8 mouse cellular contexts compared by ENCODE assay signal in the genomic region with DNA sequence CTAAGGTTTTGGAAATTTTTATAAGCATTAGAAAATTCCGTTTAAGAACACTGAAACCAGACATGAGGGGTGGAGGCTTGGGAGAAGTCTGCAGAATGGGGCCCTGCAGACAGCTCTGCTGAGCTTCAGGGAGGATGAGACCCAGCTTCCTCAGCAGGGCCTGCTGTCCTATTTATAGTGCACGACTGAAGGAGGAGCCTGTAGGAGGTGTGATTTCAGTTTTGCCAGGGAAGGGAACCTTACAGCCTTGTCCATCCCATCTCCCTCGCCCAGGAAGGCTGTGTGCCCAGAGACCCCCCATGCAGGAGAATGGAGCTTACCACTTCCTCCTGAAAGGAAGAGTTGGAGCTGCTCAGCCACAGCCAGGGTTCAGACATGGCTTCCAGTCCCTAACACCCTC. TPM values are rescaled to one million over a fixed set of nuclear protein-coding genes. Genes with fewer than 3 reads are reported as not detected.
DNase-seq lines count a peak whose midpoint lies in the region; ATAC-seq and TF ChIP-seq lines count a peak whose summit lies in the region.

No protein-coding gene starts in this region.

- H3K27me3 ChIP-seq in kidney, embryonic 15.5 days, result peaks cover 60% of the 10 kb centered on the region
- peaks cover 10% of the 10 kb centered on the region for H3K27me3 ChIP-seq in hindbrain, embryonic 11.5 days (ENCODE audit: control insufficient read depth, insufficient read depth, low read length)
- H3K27me3 ChIP-seq in liver, embryonic 14.5 days (ENCODE audit: control insufficient read depth, insufficient read depth, low read length), result peaks cover 34% of the 10 kb centered on the region
- H3K27me3 ChIP-seq in small intestine, adult 2 months (ENCODE audit: control insufficient read depth, insufficient read depth, low read length), result no peaks in the 10 kb centered on the region

- H3K4me3 ChIP-seq in kidney, embryonic 15.5 days (replicated peaks), result peak overlapping the region; percentile 56
- H3K4me3 ChIP-seq in hindbrain, embryonic 11.5 days (ENCODE audit: low read depth, low read length), result peak overlapping the region; percentile 53
- no peak overlapping the region; a peak in 1 of 4 replicates for H3K4me3 ChIP-seq in liver, embryonic 14.5 days (ENCODE audit: insufficient read depth in 1 of 2, low read depth in 2 of 2, low read length in 2 of 2)
- H3K4me3 ChIP-seq in small intestine, adult 2 months (ENCODE audit: low read depth, low read length), result peak overlapping the region; percentile 65

- WGBS in kidney, embryonic 15.5 days, result 11% methylated on average over 3 of the region's 3 CpGs
- 8% methylated on average over 3 of the region's 3 CpGs for WGBS in hindbrain, embryonic 11.5 days
- WGBS in liver, embryonic 14.5 days (ENCODE audit: insufficient replicate concordance), result 4% methylated on average over 3 of the region's 3 CpGs
- 22% methylated on average over 3 of the region's 3 CpGs for WGBS in small intestine, adult 2 months

- H3K4me2 ChIP-seq in kidney, embryonic 15.5 days, result peak overlapping the region; percentile 99
- H3K4me2 ChIP-seq in hindbrain, embryonic 11.5 days (replicated peaks; ENCODE audit: low read depth, low read length), result peak overlapping the region; percentile 98
- H3K4me2 ChIP-seq in liver, embryonic 14.5 days (ENCODE audit: low read depth), result peak overlapping the region; percentile 65

- ATAC-seq in kidney, embryonic 15.5 days (replicated peaks; ENCODE audit: low FRiP score), result no peak
- no peak for ATAC-seq in hindbrain, embryonic 11.5 days (ENCODE audit: low FRiP score)
- no peak for ATAC-seq in liver, embryonic 14.5 days (ENCODE audit: insufficient read depth)
- no peak for ATAC-seq in inflammation-experienced regulatory T-cells, adult 6 months

- no peaks in the 10 kb centered on the region for H3K36me3 ChIP-seq in kidney, embryonic 15.5 days
- H3K36me3 ChIP-seq in hindbrain, embryonic 11.5 days (ENCODE audit: control insufficient read depth, insufficient read depth, low read length), result no peaks in the 10 kb centered on the region
- H3K36me3 ChIP-seq in liver, embryonic 14.5 days (replicated peaks; ENCODE audit: control insufficient read depth, insufficient read depth, low read depth), result no peaks in the 10 kb centered on the region
- H3K36me3 ChIP-seq in small intestine, adult 2 months (ENCODE audit: control insufficient read depth, insufficient read depth, low read length), result no peaks in the 10 kb centered on the region

- H3K27ac ChIP-seq in kidney, embryonic 15.5 days, result no peak overlapping the region
- H3K27ac ChIP-seq in hindbrain, embryonic 11.5 days (ENCODE audit: low read depth, low read length), result no peak overlapping the region
- no peak overlapping the region for H3K27ac ChIP-seq in liver, embryonic 14.5 days
- no peak overlapping the region for H3K27ac ChIP-seq in small intestine, adult 2 months (ENCODE audit: insufficient read depth, low read depth, low read length)

- no peak for TF ChIP-seq POLR2A in small intestine, adult 2 months (IDR thresholded peaks at IDR 0.05; ENCODE audit: low read depth, low read length)

- TF ChIP-seq EP300 in liver, embryonic 14.5 days (IDR thresholded peaks at IDR 0.05; ENCODE audit: low read depth), result no peak

- no peak for DNase-seq in kidney, adult 9 months
- DNase-seq in cerebellum, postnatal 25 days, result peak; percentile 63 to 70
- DNase-seq in hindbrain, embryonic 11.5 days (ENCODE audit: low spot score), result no peak
- no peak for DNase-seq in liver, embryonic 14.5 days (ENCODE audit: low read depth in 3 of 3, low spot score in 3 of 3)
- DNase-seq in urinary bladder, postnatal 10 days (ENCODE audit: low spot score), result no peak

- H3K9me3 ChIP-seq in kidney, embryonic 15.5 days (replicated peaks), result no peaks in the 10 kb centered on the region
- H3K9me3 ChIP-seq in hindbrain, embryonic 11.5 days (ENCODE audit: control insufficient read depth, low read length), result no peaks in the 10 kb centered on the region
- H3K9me3 ChIP-seq in liver, embryonic 14.5 days (ENCODE audit: control insufficient read depth, low read length), result no peaks in the 10 kb centered on the region

- peaks cover 22% of the 10 kb centered on the region for H3K4me1 ChIP-seq in kidney, embryonic 15.5 days
- H3K4me1 ChIP-seq in hindbrain, embryonic 11.5 days (replicated peaks; ENCODE audit: control insufficient read depth, insufficient read depth, low read length), result no peaks in the 10 kb centered on the region
- H3K4me1 ChIP-seq in liver, embryonic 14.5 days (replicated peaks; ENCODE audit: control insufficient read depth in 2 of 2, insufficient read depth in 2 of 2, low read length in 1 of 2), result peaks cover 0 to 5% of the 10 kb centered on the region in 2 experiments; a peak in 1 of 4 replicates
- H3K4me1 ChIP-seq in small intestine, adult 2 months (ENCODE audit: control insufficient read depth, insufficient read depth, insufficient read length, low read length), result no peaks in the 10 kb centered on the region; the same call in none of the 2 replicates

- TF ChIP-seq CTCF in liver, embryonic 14.5 days (IDR thresholded peaks at IDR 0.05; ENCODE audit: low read depth), result no peak
- TF ChIP-seq CTCF in small intestine, adult 2 months (IDR thresholded peaks at IDR 0.05; ENCODE audit: extremely low read depth, insufficient read length, insufficient replicate concordance, low read depth, low read length), result no peak

- H3K9ac ChIP-seq in kidney, embryonic 15.5 days, result no peak overlapping the region
- peak overlapping the region; percentile 54; the same call in 1 of the 2 replicates for H3K9ac ChIP-seq in hindbrain, embryonic 11.5 days (ENCODE audit: low read depth, low read length)
- no peak overlapping the region for H3K9ac ChIP-seq in liver, embryonic 14.5 days (replicated peaks)

RNA-seq across cellular contexts. Expression of gene Tppp, which starts 1.5 kb away (rescaled TPM):
- 0.60 and 0.66 TPM in 2 replicates for polyA plus RNA-seq in kidney, embryonic 15.5 days (2015; fragmentation: Nextera tagmentation; extraction: Ambion mirVana)
- 4.0 and 4.9 TPM in 2 replicates for polyA plus RNA-seq in hindbrain, embryonic 11.5 days (2014; fragmentation: Nextera tagmentation; extraction: Ambion mirVana)
- polyA plus RNA-seq in liver, embryonic 14.5 days (2012; rRNA removed), result 0.23 and 0.29 TPM in 2 replicates
- 0.08 and 0.15 TPM in 2 replicates for polyA plus RNA-seq in liver, embryonic 14.5 days (2014; fragmentation: Nextera tagmentation; extraction: Ambion mirVana)
- 3.2 and 9.9 TPM in 2 replicates for polyA plus RNA-seq in small intestine, adult 2 months (2012; rRNA removed)
- under 1 TPM; 0.36 to 0.51 (median 0.41) TPM for polyA plus RNA-seq in inflammation-experienced regulatory T-cells, adult 6 months (2017; shearing (Covaris generic))

RNA-seq across cellular contexts. Expression of gene Zdhhc11, which starts 47.0 kb away (rescaled TPM):
- polyA plus RNA-seq in kidney, embryonic 15.5 days (2015; fragmentation: Nextera tagmentation; extraction: Ambion mirVana), result not detected in 2 replicates
- not detected in 2 replicates for polyA plus RNA-seq in hindbrain, embryonic 11.5 days (2014; fragmentation: Nextera tagmentation; extraction: Ambion mirVana)
- not detected in 2 replicates for polyA plus RNA-seq in liver, embryonic 14.5 days (2012; rRNA removed)
- polyA plus RNA-seq in liver, embryonic 14.5 days (2014; fragmentation: Nextera tagmentation; extraction: Ambion mirVana), result not detected in 2 replicates
- polyA plus RNA-seq in small intestine, adult 2 months (2012; rRNA removed), result not detected in 2 replicates
- polyA plus RNA-seq in inflammation-experienced regulatory T-cells, adult 6 months (2017; shearing (Covaris generic)), result not detected

RNA-seq across cellular contexts. Expression of gene Cep72, which starts 51.4 kb away (rescaled TPM):
- polyA plus RNA-seq in kidney, embryonic 15.5 days (2015; fragmentation: Nextera tagmentation; extraction: Ambion mirVana), result 15.2 and 16.5 TPM in 2 replicates
- polyA plus RNA-seq in hindbrain, embryonic 11.5 days (2014; fragmentation: Nextera tagmentation; extraction: Ambion mirVana), result 18.3 and 20.3 TPM in 2 replicates
- polyA plus RNA-seq in liver, embryonic 14.5 days (2012; rRNA removed), result 5.2 and 5.5 TPM in 2 replicates
- polyA plus RNA-seq in liver, embryonic 14.5 days (2014; fragmentation: Nextera tagmentation; extraction: Ambion mirVana), result 8.5 and 8.6 TPM in 2 replicates
- polyA plus RNA-seq in small intestine, adult 2 months (2012; rRNA removed), result 0.70 and 1.4 TPM in 2 replicates
- polyA plus RNA-seq in inflammation-experienced regulatory T-cells, adult 6 months (2017; shearing (Covaris generic)), result 10 to 100 TPM in 1 of 3 experiments, 1 to 10 TPM in 2; 3.9 to 17.1 (median 8.5) TPM

Comparison
In these comparisons a context has a peak if more than half of its experiments do, and no peak if none do; other contexts are left out.
1. H3K4me3 ChIP-seq: peak in kidney, embryonic 15.5 days (single experiment), hindbrain, embryonic 11.5 days (single experiment) and small intestine, adult 2 months (single experiment); none in liver, embryonic 14.5 days (0 of 2).
2. DNase-seq: peak in cerebellum, postnatal 25 days (2 of 2); none in kidney, adult 9 months (single experiment), hindbrain, embryonic 11.5 days (single experiment), liver, embryonic 14.5 days (0 of 3) and urinary bladder, postnatal 10 days (single experiment).
3. Peak in every context shown above with its lines, with median percentiles within 50 percentile points of each other: H3K4me2 ChIP-seq.